Mouse (Mus musculus) lung, postnatal 14 days (tissue): ENCODE data around the gene Ttc19.
"Not testable (repeated sequence)": the region's sequence is repeated elsewhere in the genome, so short reads cannot be mapped to it uniquely, and the experiment has no call there.

Source experiments
- DNase-seq: peaks from one replicate; pipeline ENCODE4 v3.0.0; 2021

The Ttc19 gene

GRCm38 (mm10) chr11:62280675-62281600, at the start of gene Ttc19, which contains the start of gene Zswim7:
TSS of gene Ttc19 (plus strand) at chr11:62281473.
TSS of gene Zswim7 (minus strand) at chr11:62281375.
- DNase-seq = peak; percentile 94

DNA sequence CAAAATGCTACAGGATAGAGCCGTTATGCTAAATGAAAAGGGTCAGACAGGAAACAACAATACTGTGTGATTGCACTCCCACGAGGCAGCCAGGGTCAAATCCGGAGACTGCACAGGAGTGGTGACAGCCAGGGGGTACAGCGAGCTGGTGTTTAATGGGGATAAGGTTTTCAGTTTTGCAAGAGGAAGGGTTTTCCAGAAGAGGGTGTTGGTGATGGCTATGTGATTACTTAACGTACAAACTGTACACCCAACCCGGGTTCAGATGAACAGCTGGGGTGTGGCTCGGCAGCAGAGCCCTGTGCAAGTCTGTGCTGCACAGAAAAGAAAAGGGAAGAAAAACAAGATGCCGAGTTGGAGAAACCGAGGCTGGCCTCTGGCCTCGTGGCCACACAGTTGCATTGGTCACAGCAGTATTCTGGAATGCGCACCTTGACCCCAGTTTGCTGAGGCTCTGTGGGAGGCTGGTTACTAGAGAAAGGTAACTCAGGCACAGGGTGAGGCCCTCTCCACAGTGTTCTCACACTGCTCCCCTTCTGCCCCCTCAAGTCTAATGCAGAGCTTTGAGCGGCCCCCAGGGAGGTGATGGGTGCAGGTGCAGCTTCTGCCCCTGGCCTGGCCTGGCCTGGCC, 40.5 kb upstream of the Ttc19 start:
- no peak for DNase-seq

GRCm38 (mm10) chr11:62243871-62244270, 37.4 kb upstream of the Ttc19 start:
- DNase-seq = no peak

- DNase-seq = no peak
These were observed 36.8 kb upstream of the Ttc19 start for GRCm38 (mm10) chr11:62244471-62244870.

GRCm38 (mm10) chr11:62247759-62248400, 33.4 kb upstream of the Ttc19 start:
- no peak for DNase-seq

DNA sequence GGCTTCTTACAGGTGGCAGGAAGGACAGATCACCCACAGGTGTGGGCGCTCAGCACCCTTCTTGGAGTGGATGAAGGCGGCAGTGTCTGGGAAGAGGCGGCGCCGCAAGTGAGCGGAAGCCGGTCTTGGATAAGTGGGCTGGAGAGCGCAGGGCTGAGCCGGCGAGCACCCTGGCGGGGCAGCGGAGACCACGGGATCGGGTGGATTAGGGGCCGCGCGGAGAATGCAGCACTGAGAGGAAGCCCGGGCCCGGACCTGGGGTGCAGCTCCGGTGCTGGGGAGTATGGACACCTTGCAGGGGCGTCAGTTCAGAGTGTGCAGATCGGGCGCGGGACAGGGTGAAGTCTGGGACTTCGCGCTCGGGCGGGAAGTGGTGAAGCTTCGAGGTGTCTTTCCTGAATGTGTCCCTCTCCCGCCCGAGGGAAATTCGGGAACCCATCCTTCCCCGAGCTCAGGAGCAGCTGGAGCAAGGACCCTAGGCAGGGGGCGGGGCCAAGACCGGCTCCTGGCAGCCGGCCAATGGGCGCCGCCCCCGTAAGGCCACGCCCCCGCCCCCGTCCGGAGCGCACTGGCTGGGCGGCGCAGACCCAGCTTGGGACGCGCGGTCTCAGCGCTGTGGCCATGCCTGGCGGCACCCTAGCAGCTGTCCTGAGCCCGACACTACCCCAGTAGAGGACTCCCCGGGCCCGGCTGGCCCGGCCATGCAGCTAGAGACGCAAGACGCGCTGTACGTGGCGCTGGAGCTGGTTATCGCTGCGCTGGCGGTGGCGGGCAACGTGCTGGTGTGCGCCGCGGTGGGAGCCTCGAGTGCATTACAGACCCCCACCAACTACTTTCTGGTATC, 32.6 kb upstream of the Ttc19 start, which contains the start of gene Adora2b:
Gene Adora2b (plus strand): TSS at position 584 of the 844 bp plus-strand sequence.
- peak; percentile 78 for DNase-seq

DNA sequence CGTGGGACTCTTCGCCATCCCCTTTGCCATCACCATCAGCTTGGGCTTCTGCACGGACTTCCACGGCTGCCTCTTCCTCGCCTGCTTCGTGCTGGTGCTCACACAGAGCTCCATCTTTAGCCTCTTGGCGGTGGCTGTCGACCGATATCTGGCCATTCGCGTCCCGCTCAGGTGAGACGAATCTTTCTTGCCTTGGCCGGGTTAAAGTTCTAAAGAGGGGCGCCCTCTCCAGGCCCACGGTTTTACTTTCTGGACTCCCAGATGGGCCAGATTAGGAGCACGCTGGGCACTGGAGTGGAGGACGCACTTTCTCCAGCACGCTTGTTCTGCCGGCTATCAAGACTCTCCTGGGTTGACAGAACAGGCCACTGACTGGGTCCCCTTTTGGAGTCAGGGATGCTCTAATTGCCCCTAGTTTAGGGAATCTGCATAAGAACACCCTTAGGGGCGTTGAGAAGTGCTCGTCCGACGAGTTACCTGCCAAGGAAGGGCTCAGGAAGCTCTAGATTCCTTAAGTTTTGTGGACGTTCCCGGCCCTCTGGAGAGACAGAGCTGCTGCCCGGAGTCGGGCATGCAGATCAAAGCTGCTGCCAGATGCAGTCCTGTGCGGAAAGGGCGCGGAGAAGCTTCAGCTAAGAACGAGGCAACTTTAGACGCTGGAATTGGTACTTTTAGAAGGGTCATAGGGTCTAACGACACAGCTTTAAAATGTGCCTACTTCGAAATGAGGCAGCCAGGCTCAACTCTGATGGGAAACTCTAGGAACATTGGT, 31.8 kb upstream of the Ttc19 start:
- DNase-seq = peak; percentile 62

DNA sequence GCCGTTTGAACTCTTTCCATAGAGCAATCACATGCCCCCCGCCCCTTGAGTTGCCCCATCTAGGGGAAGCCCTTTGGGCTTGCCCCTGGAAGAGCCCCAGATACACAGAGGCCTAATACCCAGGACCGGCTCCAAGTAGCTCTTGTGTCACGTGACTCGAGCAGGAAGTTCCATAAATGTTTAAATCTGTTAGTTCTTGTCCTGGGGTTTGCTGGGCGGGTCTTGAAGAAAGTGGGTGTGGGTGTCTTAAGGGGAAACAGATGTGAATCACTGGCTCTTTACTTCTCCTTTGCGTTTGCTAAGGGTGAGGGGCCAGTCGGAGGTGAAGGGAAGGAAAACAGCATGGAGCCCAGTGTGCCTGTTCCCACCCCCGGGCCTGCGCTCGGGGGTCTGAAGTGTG, 30.2 kb upstream of the Ttc19 start:
- DNase-seq = peak; percentile 47

GRCm38 (mm10) chr11:62253380-62253779, 27.9 kb upstream of the Ttc19 start:
- DNase-seq = no peak

DNA sequence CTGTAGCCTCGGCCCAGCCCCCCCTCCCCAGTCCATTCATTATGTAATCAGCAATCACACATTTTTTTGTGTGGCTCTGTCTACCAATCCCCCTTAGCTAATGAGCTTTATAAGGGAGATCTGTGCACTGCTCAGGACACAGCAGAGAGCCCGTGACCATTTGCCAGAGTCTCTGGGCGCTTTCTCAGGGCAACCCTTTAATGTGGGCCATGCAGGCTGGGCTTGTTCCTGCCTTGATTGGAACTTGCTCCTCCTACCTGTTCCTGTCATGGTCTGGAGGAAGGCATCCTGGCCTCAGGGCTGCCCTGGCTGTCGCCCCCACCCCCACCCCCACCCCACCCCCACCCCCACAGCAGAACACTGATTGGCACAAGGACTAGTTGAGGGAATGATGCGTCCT, 22.1 kb upstream of the Ttc19 start:
- no peak for DNase-seq

- no peak for DNase-seq
These were observed 17.7 kb upstream of the Ttc19 start for GRCm38 (mm10) chr11:62263599-62263998.

DNA sequence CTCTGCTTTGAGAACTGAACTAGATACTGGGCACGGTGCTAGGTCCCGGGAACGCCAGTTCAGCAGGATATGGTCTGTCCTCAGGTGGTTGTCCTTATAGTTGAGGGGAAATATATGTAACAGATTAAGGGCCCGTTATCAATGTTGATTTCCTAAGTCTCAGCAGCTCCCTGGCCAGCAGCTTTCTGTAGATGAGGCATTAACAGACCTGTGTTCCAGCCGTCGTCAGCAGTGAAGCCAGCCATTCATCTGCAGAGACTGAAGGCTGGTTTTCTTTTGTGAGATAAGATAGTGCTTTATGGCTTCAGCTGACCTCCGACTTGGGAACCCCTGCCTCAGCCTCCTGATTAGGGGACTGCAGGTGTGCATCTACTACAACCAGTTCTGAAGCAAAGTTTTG, 17.3 kb upstream of the Ttc19 start:
- no peak for DNase-seq

GRCm38 (mm10) chr11:62265642-62266041, 15.6 kb upstream of the Ttc19 start:
- DNase-seq = no peak

DNA sequence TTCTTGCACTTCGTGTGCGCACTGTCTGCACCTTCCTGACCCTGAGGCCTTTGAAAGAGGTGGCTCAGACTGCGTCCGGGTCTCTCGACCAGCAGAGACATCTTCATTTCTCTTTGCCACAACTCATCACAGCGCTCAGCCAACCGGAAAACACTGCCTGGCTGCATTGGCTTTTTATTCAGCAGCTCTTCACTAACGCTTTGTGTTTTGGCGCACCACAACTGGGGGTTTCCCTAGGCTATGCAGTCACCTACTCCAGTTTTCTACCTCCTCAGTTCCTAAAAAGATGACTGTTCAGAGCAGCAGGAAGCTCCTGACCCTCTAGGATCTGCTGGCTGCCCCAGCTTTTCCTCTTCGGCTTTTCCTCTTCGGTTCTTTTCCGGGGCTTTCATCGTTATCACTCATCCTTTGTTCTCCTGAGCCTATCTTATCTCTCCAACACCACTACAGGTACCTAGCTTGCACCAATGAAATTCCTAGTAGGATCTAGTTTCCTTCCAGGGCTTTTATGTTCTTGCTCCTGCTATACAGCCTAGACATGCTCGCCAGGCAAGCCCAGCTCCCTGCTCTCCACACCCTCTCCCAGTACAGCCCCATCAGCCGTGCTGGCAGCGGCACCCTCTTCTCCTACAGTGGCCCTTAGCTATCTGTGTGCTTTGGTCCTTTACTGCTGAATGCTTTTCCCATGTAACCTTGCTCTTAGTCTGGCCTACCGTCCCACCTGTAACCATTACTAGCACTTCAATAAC, 14.6 kb upstream of the Ttc19 start:
- no peak for DNase-seq

- no peak for DNase-seq
These were observed 12.9 kb upstream of the Ttc19 start for GRCm38 (mm10) chr11:62268381-62268780.

GRCm38 (mm10) chr11:62269097-62269496, 12.2 kb upstream of the Ttc19 start:
- no peak for DNase-seq

DNA sequence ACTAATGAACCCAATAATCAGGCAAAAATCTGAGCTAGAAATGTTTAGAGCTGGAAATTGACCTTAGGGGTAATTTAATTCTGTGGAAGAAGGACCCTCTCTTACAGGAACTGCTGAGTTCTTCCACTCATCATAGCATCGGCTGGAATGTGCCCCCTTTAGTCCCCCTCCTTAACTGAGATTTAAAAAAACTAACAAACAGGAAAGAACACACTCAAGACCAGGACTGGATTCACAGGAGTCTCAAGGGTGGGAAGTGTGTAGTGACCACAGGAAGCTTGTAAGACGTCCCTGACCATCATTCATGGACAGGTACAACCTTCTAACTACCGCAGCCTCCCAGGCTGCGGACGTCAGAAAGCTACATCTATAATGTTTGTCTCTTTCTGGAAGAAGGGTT, 10.4 kb upstream of the Ttc19 start:
- DNase-seq = no peak

- DNase-seq = no peak
These were observed 4.2 kb upstream of the Ttc19 start for GRCm38 (mm10) chr11:62277086-62277485.

GRCm38 (mm10) chr11:62278027-62278426, 3.2 kb upstream of the Ttc19 start:
- DNase-seq = peak; percentile 82

DNA sequence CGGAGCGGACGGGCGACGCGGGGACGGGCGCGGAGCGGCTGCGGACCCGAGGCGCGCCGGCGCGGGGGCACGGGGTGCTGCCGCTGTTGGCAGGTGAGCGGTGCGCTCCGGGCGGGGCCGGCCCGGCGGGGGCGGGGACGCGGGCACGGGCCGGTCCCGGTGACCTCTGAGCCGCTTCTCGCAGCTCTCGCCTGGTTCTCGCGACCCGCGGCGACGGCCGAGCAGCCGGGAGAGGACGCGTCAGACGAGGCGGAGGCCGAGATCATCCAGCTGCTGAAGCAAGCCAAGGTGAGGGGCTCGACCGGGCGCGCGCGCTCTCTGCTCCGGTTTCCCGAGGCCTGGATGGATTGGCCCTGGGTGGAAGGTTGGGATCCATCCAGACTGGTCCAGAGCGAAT, 326 bp downstream of the Ttc19 start:
- DNase-seq = peak; percentile 69

DNA sequence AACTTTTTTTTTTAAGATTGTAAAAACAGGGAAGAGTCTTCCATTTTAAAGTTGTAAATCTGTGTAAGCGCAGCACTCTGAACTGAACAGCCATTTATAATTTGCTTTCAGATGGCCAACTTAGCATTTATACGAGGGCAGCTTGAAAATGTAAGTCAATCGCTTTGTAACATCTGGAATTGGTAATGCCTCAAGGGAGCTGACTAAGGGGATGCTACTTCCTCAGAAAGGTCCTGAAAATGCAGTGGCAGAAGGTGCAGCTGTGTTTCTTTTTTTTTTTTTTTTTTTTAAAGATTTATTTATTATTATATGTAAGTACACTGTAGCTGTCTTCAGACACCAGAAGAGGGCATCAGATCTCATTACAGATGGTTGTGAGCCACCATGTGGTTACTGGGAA, 2.7 kb downstream of the Ttc19 start:
- not testable (repeated sequence) for DNase-seq
